ENCODE assay signal across 9 mouse cellular contexts in genomic region chr17:47294091-47294534, GRCm38 (mm10).
A peak's percentile ranks its signal among the peaks of the same experiment; 100 is the strongest.
DNase-seq lines count a peak whose midpoint lies in the region; ATAC-seq and TF ChIP-seq lines count a peak whose summit lies in the region.
"Had no signal": no experiment of that assay in that cellular context is flagged by ENCODE, and none has a peak within 500 bp of the region (broad histone marks: within the 10 kb centered on the region; RNA-seq: fewer than 3 reads in every experiment).

No protein-coding gene starts in this region.

- no peak for TF ChIP-seq POLR2A in brain, embryonic 14.5 days (IDR thresholded peaks at IDR 0.05; ENCODE audit: borderline replicate concordance, extremely low read depth, insufficient read depth, insufficient read length, poor library complexity, severe bottlenecking)

- no peak for TF ChIP-seq CTCF in brain, embryonic 14.5 days (IDR thresholded peaks at IDR 0.05; ENCODE audit: borderline replicate concordance, extremely low read depth, insufficient read depth, insufficient read length)

- H3K9ac ChIP-seq in hindbrain, embryonic 12.5 days, result no peak overlapping the region
- peak overlapping the region; percentile 42; the same call in 1 of the 2 replicates for H3K9ac ChIP-seq in heart, embryonic 13.5 days
- H3K9ac ChIP-seq in liver, embryonic 12.5 days, result no peak overlapping the region
- H3K9ac ChIP-seq: neural tube, embryonic 12.5 days had no signal

- no peaks in the 10 kb centered on the region for H3K27me3 ChIP-seq in hindbrain, embryonic 10.5 days (ENCODE audit: insufficient read depth, poor library complexity, severe bottlenecking)
- H3K27me3 ChIP-seq in hindbrain, embryonic 12.5 days, result no peaks in the 10 kb centered on the region
- no peaks in the 10 kb centered on the region for H3K27me3 ChIP-seq in heart, embryonic 13.5 days (replicated peaks)
- no peaks in the 10 kb centered on the region for H3K27me3 ChIP-seq in liver, embryonic 12.5 days (replicated peaks)
- H3K27me3 ChIP-seq: neural tube, embryonic 12.5 days had no signal

- H3K4me3 ChIP-seq in hindbrain, embryonic 10.5 days, result no peak overlapping the region
- H3K4me3 ChIP-seq in hindbrain, embryonic 12.5 days, result no peak overlapping the region
- H3K4me3 ChIP-seq in heart, embryonic 13.5 days, result no peak overlapping the region
- no peak overlapping the region for H3K4me3 ChIP-seq in liver, embryonic 12.5 days
- H3K4me3 ChIP-seq: neural tube, embryonic 12.5 days had no signal

- H3K4me2 ChIP-seq in hindbrain, embryonic 12.5 days (replicated peaks), result no peak overlapping the region
- no peak overlapping the region for H3K4me2 ChIP-seq in heart, embryonic 13.5 days
- no peak overlapping the region for H3K4me2 ChIP-seq in liver, embryonic 12.5 days
- H3K4me2 ChIP-seq: neural tube, embryonic 12.5 days had no signal

- WGBS in hindbrain, embryonic 10.5 days, result 68% methylated on average over 5 of the region's 5 CpGs
- WGBS in hindbrain, embryonic 12.5 days, result 60% methylated on average over 5 of the region's 5 CpGs
- WGBS in heart, embryonic 13.5 days, result 36% methylated on average over 5 of the region's 5 CpGs
- WGBS in liver, embryonic 12.5 days (ENCODE audit: insufficient replicate concordance), result 37% methylated on average over 5 of the region's 5 CpGs

- DNase-seq in hindbrain, embryonic 10.5 days (ENCODE audit: low spot score), result no peak
- peak; percentile 49 for DNase-seq in brain, embryonic 14.5 days (ENCODE audit: low read depth)
- DNase-seq in natural killer cell, adult 2 months (ENCODE audit: low spot score in 2 of 2), result peak; percentile 50 to 66
- DNase-seq in right cerebral cortex, postnatal 10 days (ENCODE audit: low spot score in 2 of 2), result no peak
- DNase-seq in thymus, postnatal 0 days (ENCODE audit: low spot score), result no peak

- no peak for ATAC-seq in hindbrain, embryonic 12.5 days (ENCODE audit: low FRiP score)
- ATAC-seq in heart, embryonic 13.5 days (ENCODE audit: extremely low read depth, insufficient number of reproducible peaks, low FRiP score, low TSS enrichment), result no peak
- no peak for ATAC-seq in liver, embryonic 12.5 days

- H3K27ac ChIP-seq in hindbrain, embryonic 10.5 days, result peak overlapping the region; percentile 23; the same call in 1 of the 2 replicates
- no peak overlapping the region for H3K27ac ChIP-seq in hindbrain, embryonic 12.5 days
- peak overlapping the region; percentile 75 for H3K27ac ChIP-seq in heart, embryonic 13.5 days (replicated peaks)
- peak overlapping the region; percentile 66 for H3K27ac ChIP-seq in liver, embryonic 12.5 days
- H3K27ac ChIP-seq: neural tube, embryonic 12.5 days had no signal

- peaks cover 29% of the 10 kb centered on the region for H3K4me1 ChIP-seq in hindbrain, embryonic 10.5 days (replicated peaks)
- H3K4me1 ChIP-seq in hindbrain, embryonic 12.5 days, result peaks cover 16% of the 10 kb centered on the region
- peaks cover 35% of the 10 kb centered on the region for H3K4me1 ChIP-seq in heart, embryonic 13.5 days
- H3K4me1 ChIP-seq in liver, embryonic 12.5 days, result peaks cover 50% of the 10 kb centered on the region

- peaks cover 13% of the 10 kb centered on the region; the same call in 1 of the 2 replicates for H3K36me3 ChIP-seq in hindbrain, embryonic 10.5 days
- H3K36me3 ChIP-seq in hindbrain, embryonic 12.5 days, result 0 out of 2 replicates have a peak, but pooled peaks cover 3% of the 10 kb centered on the region
- peaks cover 12% of the 10 kb centered on the region; the same call in 1 of the 2 replicates for H3K36me3 ChIP-seq in heart, embryonic 13.5 days
- no peaks in the 10 kb centered on the region for H3K36me3 ChIP-seq in liver, embryonic 12.5 days
- H3K36me3 ChIP-seq: neural tube, embryonic 12.5 days had no signal

- H3K9me3 ChIP-seq in hindbrain, embryonic 10.5 days, result no peaks in the 10 kb centered on the region
- H3K9me3 ChIP-seq in hindbrain, embryonic 12.5 days (replicated peaks), result no peaks in the 10 kb centered on the region
- H3K9me3 ChIP-seq in heart, embryonic 13.5 days, result no peaks in the 10 kb centered on the region
- no peaks in the 10 kb centered on the region for H3K9me3 ChIP-seq in liver, embryonic 12.5 days (replicated peaks)
- H3K9me3 ChIP-seq: neural tube, embryonic 12.5 days had no signal

Comparison
In these comparisons a context has a peak if more than half of its experiments do, and no peak if none do; other contexts are left out.
1. DNase-seq: peak in brain, embryonic 14.5 days (single experiment) and natural killer cell, adult 2 months (2 of 2); none in hindbrain, embryonic 10.5 days (single experiment), right cerebral cortex, postnatal 10 days (0 of 2) and thymus, postnatal 0 days (single experiment).